Mouse (Mus musculus) left cerebral cortex, adult 9 months (tissue): Measurements from ENCODE around the gene Timm23.
A peak's percentile ranks its signal among the peaks of the same experiment; 100 is the strongest.
"Not testable (repeated sequence)": the region's sequence is repeated elsewhere in the genome, so short reads cannot be mapped to it uniquely, and the experiment has no call there.

Source experiments
- DNase-seq, 2 experiments: peaks; one replicate each; pipeline ENCODE4 v3.0.0; 2022; ENCODE audit warnings: low spot score in 2 of 2

Gene Timm23

GRCm38 (mm10) chr14:32165278-32166061 lies 36.2 kb downstream of the Timm23 start:
- peak in 1 of 2 experiments; percentile 21 for DNase-seq

GRCm38 (mm10) chr14:32164173-32165051 lies 37.3 kb downstream of the Timm23 start:
- no peak for DNase-seq

GRCm38 (mm10) chr14:32163203-32163888 lies 38.4 kb downstream of the Timm23 start:
- DNase-seq = no peak

- no peak for DNase-seq
These were observed 39.5 kb downstream of the Timm23 start for GRCm38 (mm10) chr14:32162231-32162630.

GRCm38 (mm10) chr14:32161090-32161885 lies 40.4 kb downstream of the Timm23 start:
- DNase-seq = no peak

- no peak for DNase-seq
These were observed 41.1 kb downstream of the Timm23 start for GRCm38 (mm10) chr14:32160563-32160962.

- peak; percentile 94 to 99 for DNase-seq
These were observed 41.9 kb downstream of the Timm23 start, which contains the start of gene Ncoa4 for GRCm38 (mm10) chr14:32159690-32160246. Gene Ncoa4, plus strand, starts transcription at chr14:32159865.

GRCm38 (mm10) chr14:32159150-32159670 lies 42.5 kb downstream of the Timm23 start:
- no peak for DNase-seq

- DNase-seq = no peak
These were observed 46.9 kb downstream of the Timm23 start for GRCm38 (mm10) chr14:32154758-32155157.

- DNase-seq = no peak
These were observed 48.5 kb downstream of the Timm23 start for GRCm38 (mm10) chr14:32153156-32153555.

- no peak for DNase-seq
These were observed 49.3 kb downstream of the Timm23 start for GRCm38 (mm10) chr14:32152243-32152965.

GRCm38 (mm10) chr14:32150872-32151271 lies 50.8 kb downstream of the Timm23 start:
- DNase-seq = no peak

- DNase-seq = no peak
These were observed 55.1 kb downstream of the Timm23 start for GRCm38 (mm10) chr14:32146578-32146977.

GRCm38 (mm10) chr14:32145809-32146511 lies 55.7 kb downstream of the Timm23 start:
- DNase-seq = no peak

GRCm38 (mm10) chr14:32145401-32145800 lies 56.3 kb downstream of the Timm23 start:
- no peak for DNase-seq

GRCm38 (mm10) chr14:32144734-32145133 lies 57.0 kb downstream of the Timm23 start:
- no peak for DNase-seq

- no peak for DNase-seq
These were observed 60.0 kb downstream of the Timm23 start, which contains the start of gene Msmb for GRCm38 (mm10) chr14:32141723-32142122. Gene Msmb, plus strand, starts transcription at chr14:32142023.

- DNase-seq = no peak
These were observed 61.2 kb downstream of the Timm23 start for GRCm38 (mm10) chr14:32140359-32140965.

GRCm38 (mm10) chr14:32136467-32136866 lies 65.2 kb downstream of the Timm23 start:
- DNase-seq = not testable (repeated sequence)
